Mouse (Mus musculus) megakaryocyte, embryonic 14.5 days (primary cell): ENCODE results near the gene Hc.

Experiments used
- FLI1 ChIP-seq: IDR thresholded peaks from 2 replicates; pipeline ENCODE4 v1.6.1; 2012; ENCODE audit warnings: low read length, inconsistent platforms, mixed read lengths
- GATA1 ChIP-seq: IDR thresholded peaks from 3 replicates; pipeline ENCODE4 v1.6.1; 2012; ENCODE audit warnings: mixed read lengths, low read length, inconsistent platforms, borderline replicate concordance

DNA sequence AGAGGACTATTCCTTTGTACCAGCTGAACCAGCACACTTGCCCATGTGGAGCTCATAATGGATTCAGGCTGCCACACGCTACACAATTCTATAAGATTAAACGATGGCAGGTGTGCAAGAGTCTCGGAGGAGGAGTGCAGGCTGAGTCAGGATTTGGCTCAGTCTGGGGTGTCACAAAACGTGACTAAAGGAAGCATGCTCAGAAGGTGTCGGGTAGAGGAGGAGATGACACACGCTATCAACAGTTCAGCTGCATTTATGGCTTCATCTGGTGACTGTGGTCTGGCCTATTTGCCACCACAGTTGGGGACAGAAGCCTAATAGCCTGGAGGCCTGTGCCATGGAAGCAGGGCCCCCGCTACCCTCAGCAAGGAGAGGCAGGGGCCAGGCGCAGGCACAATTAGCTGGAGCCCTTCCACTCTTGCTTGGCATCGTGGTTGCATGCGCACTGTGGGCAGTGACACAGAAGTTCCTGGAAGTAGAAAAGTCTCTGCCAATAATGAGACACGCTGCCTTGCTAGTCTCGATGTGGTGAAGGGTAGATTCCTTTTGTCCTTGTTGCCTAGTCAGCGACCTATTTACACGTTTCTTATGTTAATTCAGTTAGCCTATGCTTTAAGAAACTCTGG, 79.0 kb downstream of the Hc start:
- TF ChIP-seq GATA1 (no peak), FLI1 (no peak)
